Mouse (Mus musculus) adipocyte (in vitro differentiated cells): ENCODE results near the gene Atxn7l1.
"Not testable (repeated sequence)": the region's sequence is repeated elsewhere in the genome, so short reads cannot be mapped to it uniquely, and the experiment has no call there.

ENCODE experiments used
- DNase-seq: peaks from one replicate; pipeline ENCODE4 v3.0.0-alpha.2; 2016; ENCODE audit warnings: low spot score

The Atxn7l1 gene

GRCm38 (mm10) chr12:33153131-33153530 lies 5.6 kb downstream of the Atxn7l1 start:
- no peak for DNase-seq

- no peak for DNase-seq
Observed at GRCm38 (mm10) chr12:33153850-33154249, 6.4 kb downstream of the Atxn7l1 start.

- peak; percentile 64 for DNase-seq
Observed at GRCm38 (mm10) chr12:33154732-33155131, 7.2 kb downstream of the Atxn7l1 start.

- no peak for DNase-seq
Observed at GRCm38 (mm10) chr12:33156334-33157018, 9.0 kb downstream of the Atxn7l1 start.

DNA sequence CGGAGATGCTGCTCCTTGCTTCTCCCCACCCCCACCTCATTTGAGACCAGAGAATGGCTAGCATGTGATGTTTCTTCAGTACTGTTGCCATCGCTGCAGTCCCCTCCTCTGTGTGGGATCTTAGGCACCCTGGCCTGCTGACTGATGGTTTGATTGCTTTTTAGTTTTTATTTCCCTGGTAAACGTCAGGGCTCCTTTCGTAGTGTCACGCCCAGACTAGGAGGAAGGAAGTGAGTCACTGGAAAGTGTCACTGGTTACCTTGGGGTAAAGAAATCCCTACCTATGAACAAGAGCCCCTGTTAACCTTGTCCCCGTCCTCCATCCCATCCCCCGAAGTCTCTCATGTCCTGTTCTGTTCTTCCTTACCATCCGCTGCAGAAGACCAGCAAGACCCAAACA lies 10.8 kb downstream of the Atxn7l1 start:
- DNase-seq: no peak

DNA sequence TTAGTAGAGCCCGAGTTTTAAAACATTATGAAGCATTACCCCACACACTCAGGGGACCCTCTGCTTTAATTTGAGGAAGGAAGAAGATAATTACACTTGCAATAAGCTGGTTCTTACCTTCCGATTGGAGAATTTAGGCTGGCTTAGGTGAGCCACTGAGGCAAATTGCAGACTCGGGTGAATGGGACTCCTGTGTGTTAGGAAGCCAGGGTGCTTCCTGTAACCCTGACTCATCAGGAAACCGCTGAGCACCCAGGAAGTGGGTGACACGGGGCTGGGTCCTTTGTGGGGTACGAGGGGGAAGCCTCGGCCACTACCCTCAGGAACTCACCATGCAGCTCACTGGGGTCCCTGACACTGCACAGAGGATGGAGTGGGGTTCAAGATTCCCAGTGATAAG lies 12.9 kb downstream of the Atxn7l1 start:
- DNase-seq: no peak

- DNase-seq: no peak
Observed at GRCm38 (mm10) chr12:33162541-33162940, 15.0 kb downstream of the Atxn7l1 start.

DNA sequence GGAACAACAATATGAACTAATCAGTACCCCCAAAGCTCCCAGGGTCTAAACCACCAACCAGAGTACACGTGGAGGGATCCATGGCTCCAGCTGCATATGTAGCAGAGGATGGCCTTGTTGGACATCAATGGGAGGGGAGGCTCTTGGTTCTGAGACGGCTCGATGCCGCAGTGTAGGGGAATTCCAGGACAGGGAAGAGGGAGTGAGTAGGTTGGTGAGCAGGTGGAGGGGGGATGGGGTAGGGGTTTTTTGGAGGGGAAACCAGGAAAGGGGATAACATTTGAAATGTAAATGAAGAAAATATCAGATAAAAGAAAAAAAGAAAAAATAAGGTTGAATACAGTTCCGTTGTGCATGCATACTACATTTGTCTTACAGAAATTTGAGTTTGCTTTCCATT lies 16.5 kb downstream of the Atxn7l1 start:
- DNase-seq: not testable (repeated sequence)

DNA sequence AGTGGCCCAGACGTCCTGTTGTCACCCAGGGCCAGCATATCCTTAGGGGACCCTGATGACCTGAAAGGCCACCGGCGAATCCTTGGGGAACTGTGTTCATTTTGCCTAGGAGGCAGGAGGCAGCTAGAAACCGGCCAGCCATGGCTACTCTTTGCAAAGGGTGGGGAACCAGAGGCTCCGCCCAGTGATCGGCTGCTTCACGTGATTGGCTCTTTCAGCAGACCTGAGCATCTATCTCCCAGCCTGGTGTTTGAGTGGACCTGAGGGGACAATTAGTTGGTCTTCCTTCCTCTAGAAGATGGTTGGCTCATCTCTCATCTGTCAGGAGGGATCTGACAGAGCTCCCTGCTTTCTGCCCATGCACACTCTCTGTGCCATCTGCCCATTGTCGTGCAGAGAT lies 19.2 kb downstream of the Atxn7l1 start:
- DNase-seq: no peak

GRCm38 (mm10) chr12:33167545-33167944 lies 20.1 kb downstream of the Atxn7l1 start:
- DNase-seq: no peak

- no peak for DNase-seq
Observed at GRCm38 (mm10) chr12:33168491-33168890, 21.0 kb downstream of the Atxn7l1 start.

DNA sequence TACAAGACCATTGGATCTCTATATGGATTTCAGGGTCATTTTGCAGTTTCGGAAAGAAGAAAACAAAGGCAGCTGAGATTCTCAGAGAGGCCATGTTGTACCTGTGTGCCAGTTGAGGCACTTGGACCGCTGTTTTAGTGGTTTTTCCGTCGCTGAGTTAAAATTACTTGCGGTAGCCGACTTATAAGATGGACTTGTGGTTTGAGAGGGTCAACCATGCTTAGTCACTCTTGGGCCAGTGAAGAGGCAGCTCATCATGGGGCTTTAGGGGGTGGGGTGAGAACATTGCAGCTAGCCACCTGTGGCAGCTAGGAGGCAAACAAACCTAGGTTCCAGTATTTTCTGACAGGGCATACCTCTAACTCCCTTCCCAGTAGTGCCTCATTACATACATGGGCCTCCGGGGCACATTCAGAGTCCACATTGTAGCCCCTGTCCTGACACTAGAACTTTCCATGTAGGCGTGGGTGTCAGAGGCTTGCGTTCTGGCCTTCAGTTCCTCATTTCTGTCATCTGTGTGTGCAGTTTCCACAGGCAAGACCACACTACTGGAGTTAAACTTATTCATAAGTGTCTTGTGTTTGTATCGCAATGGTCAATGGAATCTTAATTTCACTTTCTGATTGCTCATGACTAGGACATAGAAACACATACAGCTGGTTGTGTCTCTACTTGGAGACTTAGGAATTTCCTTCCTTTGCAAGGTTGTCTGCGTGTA lies 22.4 kb downstream of the Atxn7l1 start:
- no peak for DNase-seq

GRCm38 (mm10) chr12:33170822-33171221 lies 23.3 kb downstream of the Atxn7l1 start:
- DNase-seq: peak; percentile 54

- no peak for DNase-seq
Observed at GRCm38 (mm10) chr12:33172926-33173325, 25.4 kb downstream of the Atxn7l1 start.

GRCm38 (mm10) chr12:33173720-33174141 lies 26.2 kb downstream of the Atxn7l1 start:
- DNase-seq: no peak

DNA sequence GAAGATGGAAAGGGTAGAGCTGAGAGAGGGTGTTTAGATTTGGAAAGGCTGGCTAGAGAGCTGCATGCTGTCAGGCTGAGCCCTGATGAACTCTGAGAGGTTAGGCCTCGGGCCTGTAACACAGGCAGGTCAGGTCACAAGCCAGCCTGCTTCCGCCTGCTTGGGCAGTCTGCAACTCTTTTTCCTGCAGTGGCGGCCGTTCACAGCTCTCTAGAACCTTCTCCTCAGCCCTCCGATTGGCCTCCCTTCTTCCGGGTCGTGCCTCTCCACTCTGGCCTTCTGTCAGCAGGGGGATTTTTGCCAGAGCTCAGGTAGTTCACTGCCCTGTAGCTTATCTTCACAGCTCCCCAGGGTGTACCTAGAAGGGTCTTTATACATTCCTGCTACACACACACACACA lies 26.7 kb downstream of the Atxn7l1 start:
- DNase-seq: no peak

DNA sequence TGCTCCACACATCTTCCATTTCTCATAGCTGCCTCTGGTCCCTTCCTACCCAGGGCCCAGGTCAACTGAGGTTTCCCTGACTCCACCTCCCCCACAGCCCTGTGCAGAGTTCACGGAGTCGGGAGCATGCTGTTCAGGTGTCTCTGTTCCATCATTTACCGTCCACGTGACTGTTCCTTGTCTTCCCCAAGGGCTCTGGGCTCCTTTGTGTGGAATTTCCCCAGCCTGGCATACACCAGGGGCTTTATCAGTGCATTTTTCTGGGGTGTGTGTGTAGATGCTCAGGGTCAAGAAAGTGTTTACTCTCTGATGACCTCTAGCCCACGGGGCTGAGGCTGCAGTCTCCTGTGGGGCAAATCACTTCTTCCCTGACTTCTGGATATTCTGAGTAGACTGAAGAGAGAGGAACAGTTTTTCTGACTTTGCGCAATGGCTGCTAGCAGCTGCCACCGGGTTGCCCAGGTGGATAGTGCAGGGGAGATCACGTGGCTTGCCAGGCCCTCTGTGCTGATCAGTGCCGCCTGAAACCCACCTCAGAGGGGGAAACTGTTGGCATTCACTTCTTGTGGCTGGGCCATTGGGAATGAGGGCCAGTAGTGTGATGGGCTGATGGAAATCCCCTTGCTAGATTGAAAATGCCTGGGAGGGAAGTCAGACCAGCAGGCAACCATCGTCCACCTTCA lies 27.3 kb downstream of the Atxn7l1 start:
- DNase-seq: no peak

- DNase-seq: peak; percentile 78
Observed at GRCm38 (mm10) chr12:33175621-33176554, 28.4 kb downstream of the Atxn7l1 start.

DNA sequence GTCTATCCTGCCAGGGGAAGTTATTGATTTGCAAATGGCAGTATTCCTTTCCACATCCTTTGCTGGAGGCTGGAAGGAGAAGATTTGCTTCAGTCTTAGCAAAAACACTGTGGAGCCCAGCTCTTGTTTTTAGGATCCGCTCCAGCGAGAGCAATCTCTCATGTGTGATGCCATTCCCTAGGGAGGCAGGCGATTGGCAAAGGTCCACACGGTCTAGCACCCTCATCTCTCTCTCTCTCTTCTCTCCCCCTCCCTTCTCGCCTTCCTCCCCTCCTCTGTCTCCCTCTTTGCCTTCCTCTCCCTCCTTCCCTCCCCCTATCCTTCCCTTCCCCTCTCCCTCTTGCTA lies 29.0 kb downstream of the Atxn7l1 start:
- no peak for DNase-seq

- peak; percentile 83 for DNase-seq
Observed at GRCm38 (mm10) chr12:33180421-33180820, 32.9 kb downstream of the Atxn7l1 start.

DNA sequence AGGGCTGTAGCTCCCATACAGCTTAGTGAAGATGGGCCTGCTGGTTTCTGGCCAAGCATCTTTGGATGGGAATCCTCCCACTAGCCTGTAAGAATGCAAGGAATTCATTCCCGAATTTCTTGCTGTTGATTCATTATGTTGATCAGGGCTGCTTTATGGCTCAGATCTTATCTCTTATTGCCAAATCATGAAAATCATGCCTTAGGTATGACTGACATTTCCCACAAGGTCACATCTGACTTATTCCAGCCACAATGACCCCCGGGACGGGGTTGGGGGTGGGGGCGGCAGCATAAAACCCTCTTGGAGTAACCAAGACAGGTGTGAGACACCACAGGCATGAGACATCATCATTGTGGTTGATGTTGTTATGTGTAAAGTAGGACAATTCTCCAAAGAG lies 34.4 kb downstream of the Atxn7l1 start:
- no peak for DNase-seq
